Mouse (Mus musculus) 416B (cell line): ENCODE data around the gene Eif3l.
"Not testable (repeated sequence)": the region's sequence is repeated elsewhere in the genome, so short reads cannot be mapped to it uniquely, and the experiment has no call there.

Experiments used
- DNase-seq: peaks from one replicate; pipeline ENCODE4 v3.0.0; 2011; ENCODE audit warnings: low read depth

Gene Eif3l

GRCm38 (mm10) chr15:79074913-79075532, at the start of gene Eif3l:
TSS of gene Eif3l (plus strand) at chr15:79075179.
- peak; percentile 92 for DNase-seq

GRCm38 (mm10) chr15:79025687-79026308, 49.2 kb upstream of the Eif3l start:
- no peak for DNase-seq

DNA sequence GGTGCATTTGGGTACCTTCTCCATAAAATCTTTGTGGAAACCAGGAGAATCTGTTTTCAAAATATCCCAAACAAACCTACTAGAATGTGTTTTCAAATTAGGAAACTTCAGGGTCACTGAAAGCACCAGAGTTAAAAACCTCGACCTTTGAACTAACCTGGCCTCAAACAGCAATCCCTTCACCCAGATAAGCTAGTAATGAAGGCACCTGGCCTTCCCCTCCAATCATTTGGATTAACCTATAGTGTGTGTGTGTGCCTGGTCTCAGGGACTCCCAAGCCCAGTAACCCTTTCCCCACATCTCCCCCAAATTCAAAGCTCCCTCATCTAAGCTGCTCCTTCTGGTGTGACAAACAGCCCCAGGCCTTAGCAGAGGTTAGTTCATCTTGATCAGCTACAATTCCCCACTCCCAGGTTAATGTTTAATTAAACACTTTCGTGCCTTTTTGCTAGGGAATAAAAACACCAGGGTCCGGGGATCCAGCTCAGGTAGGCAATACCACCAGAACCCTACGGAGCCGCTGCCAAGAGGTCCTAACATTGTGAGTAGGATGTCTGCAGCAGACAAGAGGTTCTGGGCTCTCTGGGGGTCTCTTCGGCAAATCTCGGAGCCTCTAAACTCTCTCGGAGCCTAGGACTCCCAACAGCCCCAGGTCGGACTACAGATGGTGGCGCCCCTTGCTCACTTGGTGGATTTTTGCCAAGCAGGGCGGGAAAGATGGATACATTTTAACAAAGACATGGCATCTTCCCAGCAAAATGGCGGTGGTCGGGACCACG, 48.3 kb upstream of the Eif3l start:
- DNase-seq = no peak

GRCm38 (mm10) chr15:79027291-79028205, 47.4 kb upstream of the Eif3l start:
- DNase-seq = peak; percentile 31

- peak; percentile 79 for DNase-seq
Measured at GRCm38 (mm10) chr15:79028237-79028738, 46.7 kb upstream of the Eif3l start, which contains the start of gene H1f0. TSS of gene H1f0 (plus strand) at chr15:79028450.

DNA sequence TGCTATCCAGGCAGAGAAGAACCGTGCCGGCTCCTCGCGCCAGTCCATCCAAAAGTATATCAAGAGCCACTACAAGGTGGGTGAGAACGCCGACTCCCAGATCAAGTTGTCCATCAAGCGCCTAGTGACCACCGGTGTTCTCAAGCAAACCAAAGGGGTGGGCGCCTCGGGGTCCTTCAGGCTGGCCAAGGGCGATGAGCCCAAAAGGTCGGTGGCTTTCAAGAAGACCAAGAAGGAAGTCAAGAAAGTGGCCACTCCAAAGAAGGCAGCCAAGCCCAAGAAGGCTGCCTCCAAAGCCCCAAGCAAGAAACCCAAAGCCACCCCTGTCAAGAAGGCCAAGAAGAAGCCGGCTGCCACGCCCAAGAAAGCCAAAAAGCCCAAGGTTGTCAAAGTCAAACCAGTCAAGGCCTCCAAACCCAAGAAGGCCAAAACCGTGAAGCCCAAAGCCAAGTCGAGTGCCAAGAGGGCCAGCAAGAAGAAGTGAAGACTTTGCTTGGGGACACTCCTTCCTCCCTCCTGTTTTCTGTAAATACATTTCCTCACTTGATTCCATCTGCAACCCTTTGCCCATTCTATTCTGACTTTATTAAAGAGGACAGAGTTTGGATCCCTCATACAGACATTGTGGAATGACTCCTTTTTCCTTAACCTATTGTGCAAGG, 46.0 kb upstream of the Eif3l start:
- no peak for DNase-seq

DNA sequence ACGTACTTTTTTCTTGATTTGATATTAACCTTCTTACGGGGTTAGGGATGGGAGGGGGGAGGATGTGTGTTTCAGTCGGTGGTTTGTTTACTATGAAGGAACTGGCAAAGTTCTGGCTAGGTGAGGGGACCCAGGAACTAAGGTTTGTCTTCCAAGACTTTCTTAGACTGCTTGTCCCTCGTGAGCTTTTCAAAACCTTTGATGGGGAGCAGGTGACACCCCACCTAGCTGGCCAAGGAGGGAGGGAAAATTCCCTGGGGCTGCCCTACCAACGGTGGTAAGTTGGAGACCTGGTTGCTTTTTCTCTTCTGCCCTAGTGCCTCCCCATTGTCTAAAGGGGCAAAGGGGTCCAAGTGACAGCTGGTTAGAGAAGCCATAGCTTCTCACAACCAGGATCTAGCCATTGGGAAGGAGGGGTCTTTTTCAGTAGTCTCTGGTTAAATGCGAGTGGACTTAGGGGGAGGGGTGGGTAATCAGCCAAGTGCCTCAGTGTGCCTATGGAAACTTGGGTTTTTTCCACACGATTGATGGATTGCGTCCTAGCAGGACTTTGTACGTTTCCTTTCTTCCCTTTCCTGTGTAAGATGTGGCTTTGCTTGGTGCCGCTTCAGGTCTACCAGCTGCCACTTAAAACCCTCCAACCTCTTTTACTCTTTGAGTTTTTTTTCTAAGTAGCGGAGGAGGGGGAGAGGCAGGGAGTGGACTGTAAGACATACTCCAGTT, 45.3 kb upstream of the Eif3l start:
- DNase-seq = no peak

DNA sequence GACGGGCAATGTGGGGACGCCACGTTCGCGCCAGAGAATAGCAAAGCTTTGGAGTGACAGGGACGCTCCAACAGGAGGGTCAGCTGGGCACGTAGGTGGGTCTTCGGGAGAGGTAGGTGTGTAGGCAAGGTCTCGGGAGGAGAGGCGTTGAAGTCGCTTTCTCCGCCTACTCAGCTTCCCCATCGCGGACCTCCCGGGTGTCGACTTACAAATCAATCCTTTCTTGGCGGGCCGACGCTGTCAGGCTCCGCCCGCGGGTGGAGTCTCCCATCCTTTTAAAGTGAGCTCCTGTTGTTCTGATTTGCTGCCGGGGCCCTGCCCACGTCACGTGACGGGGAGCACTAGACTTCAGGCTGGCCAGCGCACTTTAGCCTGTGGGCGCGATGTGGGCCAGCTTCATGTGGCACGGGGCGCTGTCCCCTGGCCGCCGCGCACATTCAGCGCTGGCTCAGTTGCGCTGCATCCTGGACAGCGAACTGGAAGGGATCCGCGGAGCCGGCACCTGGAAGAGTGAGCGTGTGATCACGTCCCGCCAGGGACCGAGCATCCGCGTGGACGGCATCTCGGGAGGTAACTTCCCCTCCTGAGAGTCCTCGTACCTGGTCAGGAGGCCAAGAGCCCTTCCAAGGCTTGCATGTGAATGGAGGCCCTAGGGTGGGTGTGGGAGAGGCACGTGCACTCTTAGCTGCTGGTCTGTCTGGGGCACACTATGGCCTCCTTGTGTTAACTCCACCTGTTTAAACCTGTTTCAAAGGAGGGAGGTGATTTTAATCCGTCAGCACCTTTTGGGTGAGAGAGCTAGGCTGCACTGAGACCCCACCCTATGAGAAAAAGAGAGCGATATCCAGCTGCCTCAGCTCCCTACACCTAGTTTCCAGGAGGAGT, 44.2 kb upstream of the Eif3l start:
- no peak for DNase-seq

DNA sequence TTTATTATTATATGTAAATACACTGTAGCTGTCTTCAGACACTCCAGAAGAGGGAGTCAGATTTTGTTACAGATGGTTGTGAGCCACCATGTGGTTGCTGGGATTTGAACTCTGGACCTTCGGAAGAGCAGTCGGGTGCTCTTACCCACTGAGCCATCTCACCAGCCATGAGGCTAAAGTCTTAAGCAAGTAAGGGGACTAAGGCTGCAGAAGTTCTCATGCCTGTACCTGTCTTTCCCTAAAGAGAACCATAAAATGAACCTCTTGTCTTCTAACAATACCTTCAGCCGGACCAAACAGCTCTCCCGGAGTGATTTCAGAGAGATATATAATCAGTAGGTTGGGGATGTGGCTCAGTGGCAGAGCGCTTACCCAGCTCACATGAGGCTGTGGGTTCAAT, 43.1 kb upstream of the Eif3l start:
- DNase-seq = not testable (repeated sequence)

DNA sequence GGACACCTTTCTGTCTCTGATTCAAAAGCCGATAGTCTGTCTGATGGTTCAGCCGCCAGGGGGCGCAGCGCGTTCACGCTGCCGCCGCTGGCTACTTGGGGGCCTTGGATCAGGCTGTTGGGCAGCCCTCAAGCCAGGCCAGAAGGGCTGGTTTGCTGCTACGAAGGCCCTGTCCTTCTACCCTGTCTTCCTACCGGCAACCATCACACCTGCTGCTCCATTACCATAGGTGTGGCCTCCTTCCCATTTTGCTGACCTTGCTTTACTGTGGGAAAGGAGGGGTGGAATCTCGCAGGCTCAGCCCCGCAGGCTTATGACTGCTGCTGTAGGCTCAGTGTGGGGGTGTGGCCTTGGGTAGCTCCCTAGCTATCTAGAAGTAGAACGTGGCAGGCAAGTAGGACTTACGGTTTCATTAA, 37.1 kb upstream of the Eif3l start:
- DNase-seq = peak; percentile 82

DNA sequence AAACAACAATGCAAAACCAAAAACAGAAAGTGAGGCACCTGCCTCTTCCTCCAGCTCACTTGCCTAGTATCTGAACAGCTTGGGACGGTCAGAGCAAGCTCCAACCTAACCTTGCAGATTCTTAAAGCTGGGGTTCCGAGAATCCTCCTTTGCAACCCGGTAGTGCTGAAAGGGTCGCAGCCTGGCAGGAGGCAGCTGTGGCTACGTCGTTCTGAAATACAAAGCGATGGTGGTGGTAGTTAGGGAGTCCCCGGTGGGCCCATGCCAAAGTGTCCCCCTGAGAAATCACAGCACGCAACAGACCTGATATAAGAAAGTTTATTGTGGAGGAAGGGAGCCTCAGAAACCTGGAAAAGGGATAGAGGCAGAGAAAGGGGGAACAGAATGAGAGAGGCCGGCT, 36.6 kb upstream of the Eif3l start:
- no peak for DNase-seq

- DNase-seq = peak; percentile 96
Measured at GRCm38 (mm10) chr15:79038853-79039252, 36.1 kb upstream of the Eif3l start.

GRCm38 (mm10) chr15:79040501-79041416, 34.2 kb upstream of the Eif3l start:
- peak; percentile 96 for DNase-seq

DNA sequence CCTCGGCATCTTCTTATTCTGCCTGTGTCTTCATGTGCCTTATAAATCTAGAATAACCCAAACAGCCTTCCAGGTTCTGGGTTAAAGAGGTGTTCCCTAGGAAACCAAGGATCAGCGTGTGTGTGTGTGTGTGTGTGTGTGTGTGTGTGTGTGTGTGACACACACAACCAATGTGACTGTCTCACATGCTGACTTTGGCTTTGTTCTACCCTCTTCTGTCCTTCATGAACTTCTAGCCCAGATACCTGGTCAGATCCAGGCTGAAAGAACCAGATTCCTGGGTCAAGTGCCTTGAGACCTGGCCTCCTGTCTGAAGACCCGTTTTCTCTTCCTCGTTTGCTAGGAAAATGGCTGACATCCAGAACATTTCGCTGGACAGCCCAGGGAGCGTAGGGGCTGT, 33.4 kb upstream of the Eif3l start, which contains the start of gene Galr3:
TSS of gene Galr3 (plus strand) at position 301 of the 400 bp plus-strand sequence.
- peak; percentile 36 for DNase-seq

DNA sequence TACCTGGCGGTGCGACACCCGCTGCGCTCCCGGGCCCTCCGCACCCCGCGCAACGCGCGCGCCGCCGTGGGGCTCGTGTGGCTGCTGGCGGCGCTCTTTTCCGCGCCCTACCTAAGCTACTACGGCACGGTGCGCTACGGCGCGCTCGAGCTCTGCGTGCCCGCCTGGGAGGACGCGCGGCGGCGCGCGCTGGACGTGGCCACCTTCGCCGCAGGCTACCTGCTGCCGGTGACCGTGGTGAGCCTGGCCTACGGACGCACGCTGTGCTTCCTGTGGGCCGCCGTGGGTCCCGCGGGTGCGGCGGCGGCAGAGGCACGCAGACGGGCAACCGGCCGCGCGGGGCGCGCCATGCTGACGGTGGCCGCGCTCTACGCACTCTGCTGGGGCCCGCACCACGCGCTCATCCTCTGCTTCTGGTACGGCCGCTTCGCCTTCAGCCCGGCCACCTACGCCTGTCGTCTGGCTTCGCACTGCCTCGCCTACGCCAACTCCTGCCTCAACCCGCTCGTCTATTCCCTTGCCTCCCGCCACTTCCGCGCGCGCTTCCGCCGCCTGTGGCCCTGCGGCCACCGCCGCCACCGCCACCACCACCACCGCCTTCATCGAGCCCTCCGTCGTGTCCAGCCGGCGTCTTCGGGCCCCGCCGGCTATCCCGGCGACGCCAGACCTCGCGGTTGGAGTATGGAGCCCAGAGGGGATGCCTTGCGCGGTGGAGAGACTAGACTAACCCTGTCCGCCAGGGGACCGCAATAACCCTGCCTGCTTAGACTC, 32.1 kb upstream of the Eif3l start:
- no peak for DNase-seq

- DNase-seq = no peak
Measured at GRCm38 (mm10) chr15:79044837-79045236, 30.1 kb upstream of the Eif3l start.

DNA sequence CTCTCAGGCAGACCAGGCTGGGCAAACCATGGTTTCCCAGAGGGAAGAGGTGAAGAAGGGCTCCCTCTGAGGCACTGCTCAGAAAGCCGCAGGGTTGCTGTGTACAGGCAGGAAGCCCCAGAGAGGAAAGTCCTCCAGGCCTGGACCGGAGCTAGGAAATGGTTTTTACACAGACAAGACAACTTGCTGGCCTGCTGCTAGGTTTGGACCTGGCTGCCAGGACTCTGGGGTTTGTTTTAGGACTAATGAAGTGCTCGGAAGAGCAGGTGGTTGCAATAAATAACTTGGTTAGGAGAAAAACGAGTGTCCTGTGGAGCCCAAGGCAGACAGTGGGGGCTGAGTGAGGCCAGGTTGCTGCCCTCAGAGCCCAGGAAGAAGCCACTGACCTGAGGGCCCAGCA, 26.8 kb upstream of the Eif3l start:
- no peak for DNase-seq
